Mouse (Mus musculus): ENCODE measurements around the gene Olfr323. TPM values are rescaled to one million over a fixed set of nuclear protein-coding genes. Genes with fewer than 3 reads are reported as not detected.

The Olfr323 gene
- not detected for total RNA-seq (2023)

DNA sequence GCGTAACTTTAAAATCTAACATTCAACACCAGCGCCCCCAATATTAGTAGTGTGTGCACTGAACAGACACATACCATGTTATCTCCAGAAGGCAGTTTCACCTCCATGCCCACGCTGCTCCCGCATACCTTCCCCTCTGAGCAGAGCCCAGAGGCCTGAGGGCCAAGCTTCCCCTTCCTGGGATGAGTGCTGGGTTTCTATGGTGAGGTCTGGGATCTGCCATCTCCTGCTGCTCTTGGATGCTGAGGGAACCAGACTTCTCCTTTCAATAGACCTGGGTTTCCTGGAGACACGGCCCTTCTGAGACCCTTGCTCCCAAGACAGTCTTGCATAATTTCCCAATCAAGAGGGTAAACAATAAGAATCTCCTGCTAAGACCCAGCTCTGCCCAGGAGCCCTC is at the start of gene Olfr323:
TSS of gene Olfr323 (minus strand) at position 101 of the 400 bp plus-strand sequence.

DNA sequence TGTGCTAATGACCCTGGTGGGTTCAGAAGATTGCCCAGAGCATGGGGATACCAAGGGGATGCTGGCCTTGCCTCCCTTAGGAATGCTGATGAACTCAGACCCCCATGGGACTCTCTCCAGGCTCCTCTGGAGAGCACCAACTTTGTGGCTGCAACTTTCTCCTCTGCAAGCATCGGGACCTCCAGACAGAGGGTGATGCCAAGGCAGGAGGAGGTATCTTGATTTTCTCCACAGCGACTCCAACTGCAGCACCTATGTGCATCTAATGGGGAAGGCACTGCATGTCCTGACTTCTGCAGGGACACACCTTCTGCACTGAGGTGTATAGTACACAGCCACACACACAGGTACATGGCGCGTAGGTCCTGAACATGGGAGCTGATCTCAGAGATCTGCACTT is 28.3 kb upstream of the Olfr323 start, which contains the start of gene Olfr322:
TSS of gene Olfr322 (plus strand) at position 187 of the 400 bp plus-strand sequence.

DNA sequence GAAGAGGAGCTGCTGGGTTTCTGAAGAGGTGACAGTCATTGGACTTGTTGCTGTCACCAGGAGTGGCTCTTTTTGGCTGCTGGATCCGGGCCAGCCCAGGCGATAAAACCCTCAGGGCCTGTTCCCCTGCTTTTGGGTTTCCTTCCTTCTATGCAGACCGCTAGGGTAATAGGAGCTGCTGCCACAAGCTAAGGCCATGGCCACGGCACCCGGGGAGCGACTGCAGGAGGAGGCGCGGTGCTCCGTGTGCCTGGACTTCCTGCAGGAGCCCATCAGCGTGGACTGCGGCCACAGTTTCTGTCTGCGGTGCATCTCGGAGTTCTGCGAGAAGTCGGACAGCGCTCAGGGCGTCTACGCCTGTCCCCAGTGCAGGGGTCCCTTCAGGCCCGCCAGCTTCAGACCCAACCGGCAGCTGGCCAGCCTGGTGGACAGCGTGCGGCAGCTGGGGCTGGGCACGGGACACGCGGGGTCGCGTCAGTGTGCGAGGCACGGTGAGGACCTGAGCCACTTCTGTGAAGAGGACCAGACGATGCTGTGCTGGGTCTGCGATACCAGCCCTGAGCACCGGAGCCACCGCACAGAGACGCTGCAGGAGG is 10.1 kb upstream of the Olfr323 start, which contains the start of gene Trim58:
TSS of gene Trim58 (plus strand) at position 194 of the 596 bp plus-strand sequence.

DNA sequence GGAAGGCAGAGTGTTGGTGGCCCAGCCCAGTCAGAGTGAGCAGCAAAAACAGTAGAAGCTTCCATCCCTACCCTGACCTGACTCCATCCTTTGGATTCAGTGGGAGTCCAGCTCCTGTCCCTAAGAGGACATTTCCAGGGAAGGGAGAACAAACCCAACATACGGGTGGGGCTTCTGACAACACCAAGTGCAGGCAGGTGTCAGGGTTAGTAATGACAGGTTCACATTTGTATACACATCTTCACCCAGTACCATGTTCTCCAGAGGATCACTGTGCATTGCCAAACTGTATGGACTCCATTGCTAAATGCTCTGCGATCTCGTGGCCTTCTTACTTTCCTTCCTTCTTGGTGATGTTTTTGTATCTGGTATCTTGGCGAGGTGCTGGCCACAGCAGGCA is 14.3 kb downstream of the Olfr323 start, which contains the start of gene 2210407C18Rik:
TSS of gene 2210407C18Rik (minus strand) at position 101 of the 400 bp plus-strand sequence.

DNA sequence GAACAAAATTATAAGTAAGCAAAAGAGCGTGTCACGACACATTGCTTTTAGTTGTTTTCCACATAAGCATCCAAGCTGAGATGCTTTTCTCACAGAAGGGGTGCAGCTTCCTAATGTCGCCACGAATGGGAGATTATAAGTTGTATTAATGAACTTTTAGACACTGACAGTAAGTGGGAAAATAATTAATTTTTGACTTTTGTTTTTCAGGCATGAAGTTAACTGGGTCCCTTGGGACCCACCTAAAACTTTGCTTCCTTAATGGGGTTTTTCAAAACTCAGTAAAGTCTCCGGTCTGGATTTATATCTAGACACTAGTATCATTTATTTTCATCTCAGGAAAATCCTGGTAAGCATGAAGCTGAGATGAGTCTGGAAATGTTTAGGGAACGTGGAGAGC is 35.5 kb downstream of the Olfr323 start, which contains the start of gene Olfr324:
TSS of gene Olfr324 (plus strand) at position 301 of the 400 bp plus-strand sequence.

DNA sequence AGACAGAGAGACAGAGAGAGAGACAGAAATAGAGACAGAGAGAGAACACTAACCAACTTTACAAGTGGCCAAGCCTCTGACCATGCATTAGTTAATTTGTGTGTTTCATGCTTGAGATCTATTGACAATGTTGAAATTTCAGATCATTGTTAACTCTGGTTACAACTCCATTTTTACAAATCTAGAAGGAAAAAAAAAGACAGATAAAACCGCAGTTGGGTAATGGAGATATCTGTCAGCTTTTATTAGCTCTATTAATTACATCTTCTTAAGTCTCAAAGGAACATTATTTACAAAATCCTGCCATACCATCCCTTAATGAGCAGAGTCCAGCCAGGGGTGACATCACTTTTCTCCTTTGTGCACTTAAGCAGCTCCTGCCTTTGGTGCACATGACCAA is 52.9 kb downstream of the Olfr323 start, which contains the start of gene Olfr325:
TSS of gene Olfr325 (plus strand) at position 301 of the 400 bp plus-strand sequence.

Other genes with a start within 250 kb of the Olfr323 start
- not detected for gene 1810065E05Rik, start 209.4 kb downstream of the Olfr323 start, total RNA-seq (2023)
- gene Gm12253, start 197.9 kb downstream of the Olfr323 start, total RNA-seq (2023), result not detected
- gene Lypd9, start 177.6 kb downstream of the Olfr323 start, total RNA-seq (2023), result not detected
- not detected for gene Olfr30, start 168.2 kb downstream of the Olfr323 start, total RNA-seq (2023)
- not detected for gene Olfr332, start 137.9 kb downstream of the Olfr323 start, total RNA-seq (2023)
- not detected for gene Olfr331, start 127.9 kb downstream of the Olfr323 start, total RNA-seq (2023)
- gene Olfr330, start 95.7 kb downstream of the Olfr323 start, total RNA-seq (2023), result not detected
- gene Olfr329-ps, start 84.1 kb downstream of the Olfr323 start, total RNA-seq (2023), result not detected
- under 1 TPM in 1 of 2 experiments, not detected in 1; 0.39 TPM for gene Olfr328, start 74.9 kb downstream of the Olfr323 start, total RNA-seq (2023)
- not detected for gene Olfr224, start 59.9 kb downstream of the Olfr323 start, total RNA-seq (2023)
- gene Olfr325, start 52.8 kb downstream of the Olfr323 start, total RNA-seq (2023), result not detected
- not detected for gene Olfr324, start 35.4 kb downstream of the Olfr323 start, total RNA-seq (2023)
- gene 2210407C18Rik, start 14.4 kb downstream of the Olfr323 start, total RNA-seq (2023), result not detected
- gene Trim58, start 10.0 kb upstream of the Olfr323 start, total RNA-seq (2023), result not detected
- gene Olfr322, start 28.3 kb upstream of the Olfr323 start, total RNA-seq (2023), result not detected
- not detected for gene Olfr320, start 50.6 kb upstream of the Olfr323 start, total RNA-seq (2023)
- not detected for gene Olfr319, start 68.7 kb upstream of the Olfr323 start, total RNA-seq (2023)
- gene Olfr318, start 93.5 kb upstream of the Olfr323 start, total RNA-seq (2023), result not detected
- gene Olfr317, start 108.7 kb upstream of the Olfr323 start, total RNA-seq (2023), result not detected
- gene Olfr316, start 122.2 kb upstream of the Olfr323 start, total RNA-seq (2023), result not detected
- gene Olfr315, start 142.7 kb upstream of the Olfr323 start, total RNA-seq (2023), result not detected
- not detected for gene Olfr314, start 152.5 kb upstream of the Olfr323 start, total RNA-seq (2023)
- not detected for gene Fam183b, start 171.5 kb upstream of the Olfr323 start, total RNA-seq (2023)
- not detected for gene Olfr313, start 184.5 kb upstream of the Olfr323 start, total RNA-seq (2023)
- not detected for gene Olfr312, start 198.7 kb upstream of the Olfr323 start, total RNA-seq (2023)
- gene Olfr311, start 208.8 kb upstream of the Olfr323 start, total RNA-seq (2023), result not detected
- 1 to 10 TPM; 2.1 to 3.3 TPM for gene Gm12258, start 216.7 kb upstream of the Olfr323 start, total RNA-seq (2023)
- gene 2810021J22Rik, start 236.7 kb upstream of the Olfr323 start, total RNA-seq (2023), result 1 to 10 TPM; 2.8 to 2.9 TPM